Mouse (Mus musculus): ENCODE results near the gene Bphl.

DNA sequence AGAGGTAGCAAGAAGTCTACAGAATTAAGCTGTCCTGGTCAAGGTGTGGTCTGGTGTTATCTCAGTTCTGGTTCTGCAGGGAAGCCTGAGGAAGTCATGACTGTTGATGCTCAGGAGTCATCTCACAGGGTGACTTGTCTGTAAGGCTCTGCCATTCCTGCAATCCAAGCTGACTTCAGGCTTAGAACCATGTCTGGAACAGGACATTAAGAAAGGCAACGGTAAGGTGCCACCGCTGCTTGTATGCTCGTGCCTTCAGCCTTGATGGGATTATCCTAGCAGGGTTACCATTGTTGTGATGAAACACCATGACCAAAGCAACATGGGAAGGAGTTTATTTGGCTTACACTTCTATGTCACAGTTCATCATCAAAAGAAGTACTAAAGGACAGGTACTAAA is 10.1 kb downstream of the Bphl start:
- TF ChIP-seq CTCF (IDR thresholded peaks at IDR 0.05; ENCODE audit: borderline replicate concordance, insufficient read depth, low read depth, low read length) (no peak), POLR2A (IDR thresholded peaks at IDR 0.05; ENCODE audit: borderline replicate concordance, insufficient read depth, low read length) (no peak)
